Mouse (Mus musculus): Measurements from ENCODE around the gene Aldh1a7. TPM values are rescaled to one million over a fixed set of nuclear protein-coding genes. Genes with fewer than 3 reads are reported as not detected.

Aldh1a7 gene
- total RNA-seq, 2 experiments from 2014 or later: 0.16 to 0.26 TPM

Other genes starting within 250 kb of the Aldh1a7 start
- gene Aldh1a1, start 234.8 kb downstream of the Aldh1a7 start, total RNA-seq (2021): 1 to 10 TPM; 5.9 to 7.4 TPM
- not detected for gene Tmc1, start 226.6 kb upstream of the Aldh1a7 start, total RNA-seq (2021)